Mouse (Mus musculus) hindbrain, embryonic 11.5 days (tissue): Measurements from ENCODE around the gene Gm14226. TPM values are rescaled to one million over a fixed set of nuclear protein-coding genes. Genes with fewer than 3 reads are reported as not detected.
"Not testable (repeated sequence)": the region's sequence is repeated elsewhere in the genome, so short reads cannot be mapped to it uniquely, and the experiment has no call there.

Experiments
- ATAC-seq: fragments of 200-750 bp; cut with Nextera tagmentation; 2 replicates; pipeline ENCODE4 v1.8.0; 2017; ENCODE audit warnings: mild to moderate bottlenecking, moderate TSS enrichment, moderate library complexity; ENCODE audit not compliant: low FRiP score
- DNase-seq: peaks from one replicate; pipeline ENCODE4 v3.0.0-alpha.2; 2015; ENCODE audit warnings: low spot score
- H3K27ac ChIP-seq: fragments of 300-500 bp; sonication (generic); 2 replicates; pipeline ENCODE4 v1.5.1; 2014; ENCODE audit warnings: mild to moderate bottlenecking, low read depth, low read length
- H3K27me3 ChIP-seq: fragments of 300-500 bp; sonication (generic); 2 replicates; pipeline ENCODE4 v1.6.1; 2014; ENCODE audit warnings: mild to moderate bottlenecking, low read length, moderate library complexity, mixed read lengths; ENCODE audit not compliant: control insufficient read depth, insufficient read depth
- H3K36me3 ChIP-seq: fragments of 300-500 bp; sonication (generic); 2 replicates; pipeline ENCODE4 v1.6.1; 2014; ENCODE audit warnings: mild to moderate bottlenecking, low read length, moderate library complexity, mixed read lengths; ENCODE audit not compliant: control insufficient read depth, insufficient read depth
- H3K4me1 ChIP-seq: fragments of 300-500 bp; sonication (generic); replicated peaks from 2 replicates; pipeline ENCODE4 v1.6.1; 2014; ENCODE audit warnings: low read length, mixed read lengths; ENCODE audit not compliant: control insufficient read depth, insufficient read depth
- H3K4me2 ChIP-seq: fragments of 300-500 bp; sonication (generic); replicated peaks from 2 replicates; pipeline ENCODE4 v1.6.1; 2014; ENCODE audit warnings: mild to moderate bottlenecking, low read depth, low read length
- H3K4me3 ChIP-seq: fragments of 300-500 bp; sonication (generic); 2 replicates; pipeline ENCODE4 v1.5.1; 2014; ENCODE audit warnings: low read depth, low read length
- H3K9ac ChIP-seq: fragments of 300-500 bp; sonication (generic); 2 replicates; pipeline ENCODE4 v1.6.1; 2014; ENCODE audit warnings: low read depth, low read length
- H3K9me3 ChIP-seq: fragments of 300-500 bp; sonication (generic); 2 replicates; pipeline ENCODE4 v1.6.1; 2016; ENCODE audit warnings: low read length; ENCODE audit not compliant: control insufficient read depth
- WGBS: fragments of 180-500 bp; shearing (Covaris S2); extraction: QIAGEN DNeasy Blood & Tissue Kit; methylation state at CpG from one replicate; pipeline ENCODE4 v1.1.7; 2014; 5-methylcytosine and 5-hydroxymethylcytosine counted together
- polyA plus RNA-seq: library from polyadenylated mRNA; unstranded; fragments of >200 nt; fragmentation: Nextera tagmentation; extraction: Ambion mirVana; gene quantifications from 2 replicates; pipeline ENCODE4 v1.2.1, GENCODE M21; 2014

The Gm14226 gene
- polyA plus RNA-seq, 1 experiment from 2014 or later: 0.62 TPM

DNA sequence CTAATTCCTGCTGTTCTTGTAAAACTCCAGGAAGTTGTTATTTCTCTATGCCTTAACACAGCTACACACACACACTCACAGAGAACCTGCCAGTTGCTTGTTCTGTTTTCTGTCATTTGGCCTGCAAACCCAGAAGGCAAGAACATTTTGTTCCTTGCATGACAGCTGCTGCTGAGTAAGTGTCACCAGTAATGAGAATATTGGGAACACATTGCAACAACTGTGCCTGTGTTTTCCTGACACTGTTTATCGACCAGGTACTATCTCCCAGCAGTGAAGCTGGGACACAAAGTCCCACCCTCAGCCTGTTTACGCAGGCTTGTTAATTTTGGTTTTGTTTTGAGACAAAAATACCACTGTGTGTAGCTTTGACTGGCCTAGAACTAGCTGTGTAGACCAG lies 34.6 kb downstream of the Gm14226 start:
- no peaks in the 10 kb centered on the region for H3K36me3 ChIP-seq
- ATAC-seq (no peak), DNase-seq (no peak)
- 85% methylated on average over 2 of the region's 2 CpGs for WGBS
- H3K4me2 ChIP-seq: no peak overlapping the region
- H3K9me3 ChIP-seq: no peaks in the 10 kb centered on the region
- no peak overlapping the region for H3K27ac ChIP-seq
- no peaks in the 10 kb centered on the region for H3K27me3 ChIP-seq
- H3K4me1 ChIP-seq: peaks cover 5% of the 10 kb centered on the region; the same call in 1 of the 2 replicates
- H3K4me3 ChIP-seq: no peak overlapping the region
- no peak overlapping the region for H3K9ac ChIP-seq

DNA sequence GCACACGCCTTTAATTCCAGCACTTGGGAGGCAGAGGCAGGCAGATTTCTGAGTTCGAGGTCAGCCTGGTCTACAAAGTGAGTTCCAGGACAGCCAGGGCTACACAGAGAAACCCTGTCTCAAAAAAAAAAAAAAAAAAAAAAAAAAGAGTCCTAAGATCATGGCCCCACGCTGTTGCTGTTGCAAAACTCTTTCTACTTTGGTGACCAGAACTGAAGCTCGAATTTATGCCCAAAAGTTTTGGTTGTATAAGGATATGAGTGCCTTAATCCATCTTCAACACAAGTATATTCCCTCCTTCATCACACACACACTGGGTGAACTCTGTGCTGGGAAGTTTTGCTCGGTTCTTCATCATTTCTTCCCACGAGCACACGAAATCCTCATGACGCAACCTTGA lies 35.4 kb downstream of the Gm14226 start:
- H3K4me2 ChIP-seq, H3K36me3 ChIP-seq, H3K9me3 ChIP-seq, H3K9ac ChIP-seq, DNase-seq, H3K4me1 ChIP-seq, H3K4me3 ChIP-seq, ATAC-seq, H3K27me3 ChIP-seq, H3K27ac ChIP-seq: not testable (repeated sequence)
- WGBS: 94% methylated on average over 8 of the region's 8 CpGs

DNA sequence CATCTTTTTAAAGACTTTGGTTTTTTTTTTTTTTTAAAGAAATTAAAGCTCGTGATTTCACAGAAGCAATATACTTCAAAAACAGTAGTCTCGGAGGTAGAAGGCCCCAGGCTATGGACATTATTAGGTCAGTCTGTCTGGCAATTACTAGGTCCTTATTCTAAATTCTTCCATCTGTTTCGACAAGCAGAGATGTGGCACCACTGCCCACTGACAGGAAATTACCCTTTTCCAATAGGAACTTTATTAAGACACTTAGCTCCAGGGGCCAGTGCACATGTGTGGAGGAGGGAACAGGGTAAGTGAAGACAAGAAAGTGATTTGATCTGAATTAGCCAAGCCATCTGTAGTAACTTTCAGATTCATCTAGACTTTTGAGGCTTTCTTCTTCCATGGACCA lies 36.6 kb downstream of the Gm14226 start:
- ATAC-seq (no peak), DNase-seq (no peak)
- no peak overlapping the region for H3K4me2 ChIP-seq
- H3K9me3 ChIP-seq: no peaks in the 10 kb centered on the region
- H3K27me3 ChIP-seq: no peaks in the 10 kb centered on the region
- peaks cover 5% of the 10 kb centered on the region; the same call in 1 of the 2 replicates for H3K4me1 ChIP-seq
- H3K9ac ChIP-seq: no peak overlapping the region
- no peak overlapping the region for H3K27ac ChIP-seq
- no peak overlapping the region for H3K4me3 ChIP-seq
- 74% methylated on average over 3 of the region's 3 CpGs for WGBS
- no peaks in the 10 kb centered on the region for H3K36me3 ChIP-seq

DNA sequence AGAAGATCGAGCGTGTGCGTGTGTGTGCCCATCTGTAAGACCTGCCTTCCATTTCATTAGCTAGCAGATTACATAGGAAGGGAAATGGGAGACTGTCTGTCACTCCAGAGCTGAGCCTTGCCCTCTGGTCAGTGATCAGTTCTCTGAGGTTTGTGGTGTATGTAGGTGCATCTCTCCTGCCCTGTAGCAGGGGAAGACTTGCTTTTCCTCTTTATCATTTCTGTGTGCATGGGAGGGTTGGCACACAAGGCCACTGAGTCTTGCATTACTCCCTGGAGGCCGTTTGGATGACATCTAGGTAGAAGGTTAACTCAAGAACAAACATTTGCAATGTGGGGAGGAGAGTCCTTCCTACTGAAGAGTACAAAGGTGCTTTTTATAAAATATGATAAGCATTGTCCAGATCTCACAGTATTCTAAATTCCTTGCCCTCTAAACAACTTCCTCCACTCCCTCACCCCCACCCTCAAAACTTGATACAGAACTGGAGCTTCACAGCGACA lies 38.1 kb downstream of the Gm14226 start:
- Histone ChIP-seq H3K36me3 (peaks cover 3% of the 10 kb centered on the region; the same call in 1 of the 2 replicates), H3K9ac (no peak overlapping the region), H3K9me3 (no peaks in the 10 kb centered on the region), H3K4me3 (no peak overlapping the region), H3K4me1 (no peaks in the 10 kb centered on the region; the same call in 1 of the 2 replicates), H3K27me3 (no peaks in the 10 kb centered on the region), H3K27ac (no peak overlapping the region), H3K4me2 (no peak overlapping the region)
- ATAC-seq: no peak
- no peak for DNase-seq
- 76% methylated on average over 5 of the region's 5 CpGs for WGBS

DNA sequence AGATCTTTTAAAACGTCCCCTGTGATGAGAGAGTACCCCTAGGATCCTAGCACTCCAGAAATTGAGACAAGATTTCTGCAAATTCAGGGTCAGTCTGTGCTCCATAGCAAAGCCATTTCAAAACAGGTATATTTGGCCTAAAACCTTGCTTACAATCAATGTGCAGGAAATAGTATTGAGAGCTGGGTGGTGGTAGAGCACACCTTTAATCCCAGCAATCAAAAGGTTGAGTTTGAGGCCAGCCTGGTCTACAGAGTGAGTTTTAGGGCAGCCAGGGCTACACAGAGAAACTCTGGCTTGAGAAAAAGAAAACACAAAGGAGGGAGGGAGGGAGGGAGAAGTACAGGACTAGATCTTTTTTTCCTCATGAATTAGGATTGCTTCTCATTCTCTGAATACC lies 39.3 kb downstream of the Gm14226 start:
- Histone ChIP-seq H3K27me3 (no peaks in the 10 kb centered on the region), H3K9ac (no peak overlapping the region), H3K27ac (no peak overlapping the region), H3K4me1 (no peaks in the 10 kb centered on the region), H3K36me3 (peaks cover 3% of the 10 kb centered on the region; the same call in 1 of the 2 replicates), H3K9me3 (no peaks in the 10 kb centered on the region), H3K4me3 (no peak overlapping the region), H3K4me2 (no peak overlapping the region)
- ATAC-seq: no peak
- WGBS: 79% methylated on average over 1 of the region's 1 CpGs
- DNase-seq: no peak

DNA sequence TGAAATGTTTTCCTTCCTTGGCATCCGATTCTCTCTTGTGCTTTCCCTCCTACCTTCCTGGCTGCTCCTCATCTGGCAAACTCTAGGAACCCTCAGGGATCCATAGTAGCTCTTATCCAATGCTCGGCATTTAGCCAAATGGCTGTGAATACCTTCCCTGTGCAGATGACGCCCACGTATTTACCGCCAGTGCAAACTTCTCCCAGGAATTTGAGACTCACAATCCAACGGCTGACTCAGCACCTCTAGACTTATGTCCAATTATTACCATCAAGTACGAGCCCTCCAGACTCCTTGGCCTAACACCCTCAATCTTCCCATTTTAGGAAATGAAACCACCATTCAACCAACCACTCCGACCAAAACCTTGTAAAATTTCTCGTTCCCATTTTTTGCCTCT lies 53.0 kb downstream of the Gm14226 start:
- DNase-seq: no peak
- Histone ChIP-seq H3K4me3 (no peak overlapping the region), H3K27me3 (no peaks in the 10 kb centered on the region), H3K27ac (no peak overlapping the region), H3K4me2 (no peak overlapping the region), H3K9ac (no peak overlapping the region), H3K9me3 (no peaks in the 10 kb centered on the region), H3K4me1 (no peaks in the 10 kb centered on the region), H3K36me3 (peaks cover 6% of the 10 kb centered on the region; the same call in 1 of the 2 replicates)
- WGBS: 84% methylated on average over 9 of the region's 9 CpGs
- ATAC-seq: no peak

DNA sequence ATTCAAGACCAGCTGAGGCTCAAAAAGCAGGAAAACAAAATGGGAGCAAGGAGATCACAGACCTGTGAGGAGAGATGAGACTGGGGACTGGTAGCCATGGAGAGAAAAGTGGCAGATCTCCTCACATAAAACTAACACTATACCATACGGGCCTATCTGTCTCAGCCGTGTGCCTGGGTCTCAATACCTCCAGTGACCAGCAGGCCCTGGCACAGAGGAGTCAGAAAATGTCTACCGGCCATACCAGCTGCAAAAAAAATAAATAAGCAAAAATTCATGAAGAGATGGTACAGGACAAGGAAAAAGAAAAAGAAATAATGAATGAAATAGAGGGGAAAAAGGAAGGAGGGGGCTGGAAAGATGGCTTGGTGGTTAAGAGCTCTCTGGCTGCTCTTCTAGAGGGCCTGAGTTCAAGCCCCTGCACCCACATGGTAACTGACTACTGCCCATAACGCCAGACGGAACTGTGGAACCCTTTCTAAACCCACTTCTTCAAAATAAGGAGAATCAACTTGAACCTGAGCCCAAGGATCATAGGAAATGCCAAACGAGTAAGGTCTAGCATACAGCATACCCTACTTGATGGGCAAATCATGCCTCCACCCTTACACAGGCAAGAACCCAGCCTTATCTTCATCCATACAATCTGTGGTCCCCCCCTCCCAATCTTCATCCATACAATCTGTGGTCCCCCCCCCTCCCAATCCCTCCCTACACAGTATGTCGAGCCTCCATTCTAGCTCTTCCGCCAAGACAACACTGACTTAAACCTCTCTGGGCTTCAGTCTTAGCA lies 54.5 kb downstream of the Gm14226 start:
- Histone ChIP-seq H3K9ac (no peak overlapping the region), H3K4me2 (no peak overlapping the region), H3K9me3 (no peaks in the 10 kb centered on the region), H3K27ac (no peak overlapping the region), H3K4me3 (no peak overlapping the region), H3K36me3 (no peaks in the 10 kb centered on the region), H3K4me1 (no peaks in the 10 kb centered on the region), H3K27me3 (no peaks in the 10 kb centered on the region)
- ATAC-seq (no peak), DNase-seq (no peak)
- 86% methylated on average over 8 of the region's 8 CpGs for WGBS

DNA sequence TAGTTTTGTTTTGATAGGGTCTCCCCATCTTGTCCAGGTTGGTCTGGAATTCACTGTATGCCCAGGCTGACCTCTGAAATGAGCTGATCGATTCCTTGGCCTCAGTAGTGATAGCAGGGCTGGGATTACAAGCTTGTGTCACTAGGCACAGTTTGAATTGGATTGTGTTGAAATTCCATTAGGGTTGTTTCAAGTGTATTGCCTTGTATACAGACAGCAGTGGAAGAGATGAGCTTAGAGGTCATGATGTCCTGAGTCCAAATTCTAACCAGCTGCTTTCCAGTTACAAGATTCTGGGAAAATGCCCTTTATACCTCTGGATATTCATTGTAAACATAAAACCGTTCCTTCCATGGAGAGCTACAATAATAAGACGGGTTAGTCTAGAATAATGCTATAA lies 55.3 kb downstream of the Gm14226 start:
- H3K9me3 ChIP-seq: no peaks in the 10 kb centered on the region
- peak overlapping the region; percentile 71 for H3K9ac ChIP-seq
- 35% methylated on average over 3 of the region's 3 CpGs for WGBS
- no peaks in the 10 kb centered on the region for H3K36me3 ChIP-seq
- peak overlapping the region; percentile 60 for H3K4me3 ChIP-seq
- H3K4me2 ChIP-seq: peak overlapping the region; percentile 43
- no peaks in the 10 kb centered on the region for H3K27me3 ChIP-seq
- DNase-seq: peak; percentile 15
- no peaks in the 10 kb centered on the region for H3K4me1 ChIP-seq
- no peak for ATAC-seq
- H3K27ac ChIP-seq: 0 out of 2 replicates have a peak overlapping the region, but pooled peaks have one; percentile 31
